In genomic region chr2:77176413-77176812, GRCm38 (mm10) we compare ENCODE assay signal across 10 mouse cellular contexts. TPM values are rescaled to one million over a fixed set of nuclear protein-coding genes. Genes with fewer than 3 reads are reported as not detected.
DNase-seq lines count a peak whose midpoint lies in the region; ATAC-seq and TF ChIP-seq lines count a peak whose summit lies in the region.
"Had no signal": no experiment of that assay in that cellular context is flagged by ENCODE, and none has a peak within 500 bp of the region (broad histone marks: within the 10 kb centered on the region; RNA-seq: fewer than 3 reads in every experiment).

No protein-coding gene starts in this region.

- DNase-seq in heart, adult 2 months, result no peak
- no peak for DNase-seq in heart, adult 8-10 months (ENCODE audit: low spot score)
- DNase-seq in MEL-GATA-1-ER (ENCODE audit: extremely low read depth, low read depth), result peak; percentile 84
- no peak for DNase-seq in adrenal gland, postnatal 4 days (ENCODE audit: low spot score in 2 of 2)
- no peak for DNase-seq in layer of hippocampus, postnatal 25 days (ENCODE audit: extremely low spot score in 1 of 2, low spot score in 1 of 2)
- DNase-seq in cerebellum, postnatal 4 days (ENCODE audit: low spot score in 2 of 2), result no peak
- DNase-seq: cerebellum, postnatal 36 days had no signal

- H3K36me3 ChIP-seq in heart, adult 2 months (ENCODE audit: control insufficient read depth, insufficient read depth, low read length), result peaks cover 2% of the 10 kb centered on the region
- no peaks in the 10 kb centered on the region for H3K36me3 ChIP-seq in heart, embryonic 13.5 days

- ATAC-seq in heart, embryonic 13.5 days (ENCODE audit: extremely low read depth, insufficient number of reproducible peaks, low FRiP score, low TSS enrichment), result 0 out of 2 replicates have a peak, but pooled peaks have one; percentile 40
- peak; percentile 85 for ATAC-seq in megakaryocyte progenitor cell, adult 5-6 weeks (replicated peaks; ENCODE audit: poor library complexity)

- no peaks in the 10 kb centered on the region for H3K79me2 ChIP-seq in heart, adult 2 months (replicated peaks; ENCODE audit: control insufficient read depth, insufficient read depth, low read length)

- no peak for TF ChIP-seq EP300 in heart, adult 2 months (IDR thresholded peaks at IDR 0.05; ENCODE audit: insufficient read depth, low read depth, low read length)

- H3K4me2 ChIP-seq in heart, embryonic 13.5 days, result peak overlapping the region; percentile 46

- no peak for TF ChIP-seq POLR2A in heart, adult 2 months (IDR thresholded peaks at IDR 0.05; ENCODE audit: insufficient read depth, low read depth, low read length)

- H3K27me3 ChIP-seq in heart, adult 2 months (ENCODE audit: control insufficient read depth, insufficient read depth, low read length), result no peaks in the 10 kb centered on the region
- H3K27me3 ChIP-seq in heart, embryonic 13.5 days (replicated peaks), result no peaks in the 10 kb centered on the region

- no peak for TF ChIP-seq CTCF in heart, adult 2 months (IDR thresholded peaks at IDR 0.05)

- intact Hi-C loops in heart, adult 2 months (cut with DNase I), result no loop called here

- peaks cover 13% of the 10 kb centered on the region for H3K4me1 ChIP-seq in heart, adult 2 months (ENCODE audit: control insufficient read depth, insufficient read depth, low read length)
- H3K4me1 ChIP-seq in heart, embryonic 13.5 days, result peaks cover 77% of the 10 kb centered on the region
- H3K4me1 ChIP-seq: megakaryocyte, embryonic 14.5 days had no signal

- 0 out of 2 replicates have a peak, but pooled peaks cover 3% of the 10 kb centered on the region for H3K9me3 ChIP-seq in heart, embryonic 13.5 days
- H3K9me3 ChIP-seq: megakaryocyte, embryonic 14.5 days had no signal

- WGBS in heart, adult 2 months, result 10% methylated on average over 10 of the region's 10 CpGs
- WGBS in heart, embryonic 13.5 days, result 19% methylated on average over 10 of the region's 10 CpGs

- H3K27ac ChIP-seq in heart, adult 2 months, result peak overlapping the region; percentile 54
- peak overlapping the region; percentile 77 for H3K27ac ChIP-seq in heart, embryonic 13.5 days (replicated peaks)

- peak overlapping the region; percentile 14 for H3K9ac ChIP-seq in heart, adult 2 months (ENCODE audit: low read depth, low read length)
- H3K9ac ChIP-seq in heart, embryonic 13.5 days, result peak overlapping the region; percentile 72

- 0 out of 2 replicates have a peak overlapping the region, but pooled peaks have one; percentile 14 for H3K4me3 ChIP-seq in heart, adult 2 months
- H3K4me3 ChIP-seq in heart, embryonic 13.5 days, result 0 out of 2 replicates have a peak overlapping the region, but pooled peaks have one; percentile 1
- H3K4me3 ChIP-seq: megakaryocyte, embryonic 14.5 days had no signal

RNA-seq across cellular contexts. Expression of gene Ccdc141, which starts 6.0 kb away (rescaled TPM):
- total RNA-seq in heart, adult 2 months (2021), result 100 to 1,000 TPM; 182 to 189 TPM
- polyA plus RNA-seq in heart, adult 2 months (2012; rRNA removed), result 35.6 and 50.8 TPM in 2 replicates
- 100 to 1,000 TPM; 169 to 239 (median 208) TPM for total RNA-seq in heart, adult 8-10 months (2022)
- 156 and 170 TPM in 2 replicates for polyA plus RNA-seq in heart, embryonic 13.5 days (2015; fragmentation: Nextera tagmentation; extraction: Ambion mirVana)
- total RNA-seq in megakaryocyte progenitor cell, adult 5-6 weeks (2015), result 0.30 and 1.3 TPM in 2 replicates
- total RNA-seq in megakaryocyte progenitor cell, adult 5-6 weeks (2017), result not detected in 2 replicates
- total RNA-seq in adrenal gland, postnatal 4 days (2021), result 10 to 100 TPM; 19.3 to 21.7 TPM
- 10 to 100 TPM; 19.9 to 24.4 TPM for total RNA-seq in layer of hippocampus, postnatal 25 days (2021)

Comparison
In these comparisons a context has a peak if more than half of its experiments do, and no peak if none do; other contexts are left out.
1. RNA of gene Ccdc141, which starts 6.0 kb away (total RNA-seq): 169 to 239 TPM in heart, adult 8-10 months, 182 to 189 TPM in heart, adult 2 months, 19.9 to 24.4 TPM in layer of hippocampus, postnatal 25 days and 19.3 to 21.7 TPM in adrenal gland, postnatal 4 days; 0.30 to 1.3 TPM in megakaryocyte progenitor cell, adult 5-6 weeks; every median in the first group is over 4 times any median in the second.